Mouse (Mus musculus) testis, adult 2 months (tissue): Measurements from ENCODE around the gene Rtn1.

Experiments used
- CTCF ChIP-seq: fragments of 200-500 bp; IDR thresholded peaks from 2 replicates; pipeline ENCODE4 v1.5.1; 2012; ENCODE audit warnings: low read depth, mild to moderate bottlenecking, inconsistent platforms, low read length, moderate library complexity; ENCODE audit not compliant: control insufficient read depth, insufficient read depth, insufficient replicate concordance
- POLR2A ChIP-seq: fragments of 200-500 bp; IDR thresholded peaks from 2 replicates; pipeline ENCODE4 v1.6.1; 2012; ENCODE audit warnings: low read depth, mild to moderate bottlenecking, inconsistent platforms, low read length, moderate library complexity; ENCODE audit not compliant: control insufficient read depth

DNA sequence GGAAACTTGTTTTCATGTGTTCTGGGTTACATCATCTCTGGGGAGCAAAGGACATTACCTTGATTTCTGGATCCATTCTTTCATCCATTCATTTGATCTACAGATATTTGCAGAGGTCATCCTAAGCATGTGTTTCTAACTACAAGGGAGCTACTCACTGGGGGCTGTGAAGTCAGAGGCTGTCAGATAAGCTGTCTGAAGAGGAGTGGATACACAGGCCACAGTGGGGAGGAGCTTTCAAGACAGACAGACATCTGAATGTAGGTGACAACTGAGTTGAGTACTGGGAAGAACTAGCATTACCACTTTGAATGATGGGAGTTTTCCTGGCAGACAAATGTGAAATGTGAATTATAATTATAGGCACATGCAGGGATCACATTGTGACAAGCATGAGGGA, 168.3 kb downstream of the Rtn1 start:
- no peak for TF ChIP-seq CTCF
- no peak for TF ChIP-seq POLR2A
